Mouse (Mus musculus) megakaryocyte, embryonic 14.5 days (primary cell): Measurements from ENCODE around the gene Cyp20a1.

Experiments
- FLI1 ChIP-seq: IDR thresholded peaks from 2 replicates; pipeline ENCODE4 v1.6.1; 2012; ENCODE audit warnings: low read length, inconsistent platforms, mixed read lengths
- GATA1 ChIP-seq: IDR thresholded peaks from 3 replicates; pipeline ENCODE4 v1.6.1; 2012; ENCODE audit warnings: mixed read lengths, low read length, inconsistent platforms, borderline replicate concordance

GRCm38 (mm10) chr1:60293921-60294320, 49.2 kb upstream of the Cyp20a1 start:
- no peak for TF ChIP-seq GATA1
- TF ChIP-seq FLI1: no peak
